Mouse (Mus musculus): ENCODE measurements around the gene Ubox5. TPM values are rescaled to one million over a fixed set of nuclear protein-coding genes. Genes with fewer than 3 reads are reported as not detected.
A peak's percentile ranks its signal among the peaks of the same experiment; 100 is the strongest.

The Ubox5 gene
- polyA plus RNA-seq, 1 experiment from 2014 or later, result 4.5 TPM

GRCm38 (mm10) chr2:130597601-130598010, 32.2 kb downstream of the Ubox5 start:
- H3K9ac ChIP-seq (ENCODE audit: low read depth, low read length), result no peak overlapping the region

DNA sequence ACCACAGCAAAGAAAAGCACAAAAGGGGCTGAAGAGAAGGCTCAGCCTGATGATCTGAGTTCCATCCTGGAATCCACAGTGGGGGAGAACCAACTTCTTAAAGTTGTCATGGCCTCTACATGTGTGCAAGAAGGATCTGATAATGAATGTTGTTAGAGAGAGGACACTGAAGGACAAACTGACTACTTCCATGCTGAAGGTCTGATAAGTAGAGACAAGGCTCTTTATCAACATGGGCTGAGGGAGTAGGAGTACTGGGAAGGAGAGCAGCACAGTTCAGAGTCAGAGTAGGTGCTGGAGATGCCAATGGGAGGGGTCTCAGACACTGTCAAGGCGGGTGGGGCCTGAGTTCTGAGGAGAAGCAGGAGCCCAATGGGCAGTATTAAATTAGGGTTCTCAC, 34.2 kb downstream of the Ubox5 start:
- no peak overlapping the region for H3K4me3 ChIP-seq (ENCODE audit: low read depth, low read length)
- no peak overlapping the region for H3K9ac ChIP-seq (ENCODE audit: low read depth, low read length)
- WGBS, result 93% methylated on average over 1 of the region's 1 CpGs
- TF ChIP-seq CTCF (IDR thresholded peaks at IDR 0.05; ENCODE audit: low read depth), result no peak
- no peak overlapping the region for H3K27ac ChIP-seq (ENCODE audit: low read depth, low read length)
- no peak for ATAC-seq
- H3K27me3 ChIP-seq (replicated peaks; ENCODE audit: control insufficient read depth, insufficient read depth, low read length), result no peaks in the 10 kb centered on the region
- no peaks in the 10 kb centered on the region for H3K4me1 ChIP-seq (replicated peaks; ENCODE audit: control insufficient read depth, insufficient read depth, low read length)
- no peak overlapping the region for H3K4me2 ChIP-seq (replicated peaks; ENCODE audit: low read depth)
- peaks cover 53% of the 10 kb centered on the region for H3K36me3 ChIP-seq (ENCODE audit: control insufficient read depth, insufficient read depth)
- H3K9me3 ChIP-seq (ENCODE audit: control insufficient read depth), result no peaks in the 10 kb centered on the region

More at GRCm38 (mm10) chr2:130597601-130598010, 32.2 kb downstream of the Ubox5 start:
- H3K36me3 ChIP-seq (ENCODE audit: control insufficient read depth, insufficient read depth), result peaks cover 43% of the 10 kb centered on the region; the same call in 1 of the 2 replicates
- no peaks in the 10 kb centered on the region for H3K27me3 ChIP-seq (replicated peaks; ENCODE audit: control insufficient read depth, insufficient read depth, low read length)
- no peaks in the 10 kb centered on the region for H3K9me3 ChIP-seq (ENCODE audit: control insufficient read depth)
- no peak overlapping the region for H3K4me3 ChIP-seq (ENCODE audit: low read depth, low read length)
- H3K27ac ChIP-seq (ENCODE audit: low read depth, low read length), result no peak overlapping the region
- H3K4me2 ChIP-seq (replicated peaks; ENCODE audit: low read depth), result no peak overlapping the region
- ATAC-seq, result no peak
- peak; percentile 76 for TF ChIP-seq CTCF (IDR thresholded peaks at IDR 0.05; ENCODE audit: low read depth)
- no peaks in the 10 kb centered on the region for H3K4me1 ChIP-seq (replicated peaks; ENCODE audit: control insufficient read depth, insufficient read depth, low read length)
- 5% methylated on average over 1 of the region's 1 CpGs for WGBS

DNA sequence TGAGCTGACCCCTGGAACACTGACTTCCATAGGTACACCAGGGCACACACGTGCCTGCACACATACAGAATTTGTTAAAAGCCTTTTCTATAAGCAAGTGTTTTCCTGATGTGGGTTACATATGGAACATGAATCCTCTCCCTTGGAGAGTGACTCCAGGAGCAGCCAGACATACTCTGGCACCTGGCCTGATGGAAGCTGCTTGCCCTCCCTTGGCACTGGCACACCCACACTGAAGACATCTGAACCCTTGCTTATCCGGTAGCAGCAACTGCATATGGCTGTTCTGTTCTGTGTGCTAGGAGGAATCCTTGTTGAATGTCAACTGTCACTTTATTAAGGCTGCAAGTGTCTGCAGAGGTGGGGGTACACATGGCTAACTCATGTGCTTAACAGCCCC, 38.8 kb downstream of the Ubox5 start:
- Histone ChIP-seq H3K9ac (ENCODE audit: low read depth, low read length) (no peak overlapping the region), H3K4me1 (replicated peaks; ENCODE audit: control insufficient read depth, insufficient read depth, low read length) (no peaks in the 10 kb centered on the region), H3K27ac (ENCODE audit: low read depth, low read length) (no peak overlapping the region), H3K27me3 (replicated peaks; ENCODE audit: control insufficient read depth, insufficient read depth, low read length) (no peaks in the 10 kb centered on the region), H3K36me3 (ENCODE audit: control insufficient read depth, insufficient read depth) (peaks cover 22% of the 10 kb centered on the region), H3K9me3 (ENCODE audit: control insufficient read depth) (no peaks in the 10 kb centered on the region), H3K4me2 (replicated peaks; ENCODE audit: low read depth) (no peak overlapping the region), H3K4me3 (ENCODE audit: low read depth, low read length) (no peak overlapping the region)
- no peak for ATAC-seq
- 93% methylated on average over 2 of the region's 2 CpGs for WGBS
- no peak for TF ChIP-seq CTCF (IDR thresholded peaks at IDR 0.05; ENCODE audit: low read depth)

GRCm38 (mm10) chr2:130589761-130590160, 40.1 kb downstream of the Ubox5 start:
- H3K36me3 ChIP-seq (ENCODE audit: control insufficient read depth, insufficient read depth), result peaks cover 21% of the 10 kb centered on the region
- no peak overlapping the region for H3K4me2 ChIP-seq (replicated peaks; ENCODE audit: low read depth)
- H3K4me1 ChIP-seq (replicated peaks; ENCODE audit: control insufficient read depth, insufficient read depth, low read length), result no peaks in the 10 kb centered on the region
- ATAC-seq, result no peak
- no peak overlapping the region for H3K27ac ChIP-seq (ENCODE audit: low read depth, low read length)
- WGBS, result 78% methylated on average over 2 of the region's 2 CpGs
- no peak overlapping the region for H3K9ac ChIP-seq (ENCODE audit: low read depth, low read length)
- no peak for TF ChIP-seq CTCF (IDR thresholded peaks at IDR 0.05; ENCODE audit: low read depth)
- no peaks in the 10 kb centered on the region for H3K9me3 ChIP-seq (ENCODE audit: control insufficient read depth)
- H3K27me3 ChIP-seq (replicated peaks; ENCODE audit: control insufficient read depth, insufficient read depth, low read length), result no peaks in the 10 kb centered on the region
- H3K4me3 ChIP-seq (ENCODE audit: low read depth, low read length), result no peak overlapping the region

DNA sequence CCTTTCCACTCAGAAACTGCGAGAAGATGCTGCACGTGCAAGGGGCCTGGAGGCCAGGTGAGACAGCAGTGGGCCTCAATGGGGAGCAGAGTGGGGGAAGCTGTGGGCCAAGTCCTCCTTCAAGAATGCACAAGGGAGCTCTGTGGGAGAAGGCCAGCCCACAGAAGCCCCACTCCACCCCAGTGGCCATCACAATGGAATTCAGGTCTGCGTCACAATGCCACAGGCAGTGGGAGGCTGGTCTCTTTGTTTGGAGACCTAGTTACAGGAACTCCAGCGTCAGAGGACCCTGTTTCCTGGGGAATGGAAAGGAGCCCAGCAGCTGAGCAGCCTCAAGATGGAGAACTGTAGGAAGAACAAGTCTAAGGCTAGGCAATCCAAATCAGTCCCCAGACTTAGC, 40.7 kb downstream of the Ubox5 start:
- no peak overlapping the region for H3K4me2 ChIP-seq (replicated peaks; ENCODE audit: low read depth)
- H3K4me1 ChIP-seq (replicated peaks; ENCODE audit: control insufficient read depth, insufficient read depth, low read length), result no peaks in the 10 kb centered on the region
- 67% methylated on average over 4 of the region's 4 CpGs for WGBS
- H3K27me3 ChIP-seq (replicated peaks; ENCODE audit: control insufficient read depth, insufficient read depth, low read length), result no peaks in the 10 kb centered on the region
- H3K9ac ChIP-seq (ENCODE audit: low read depth, low read length), result no peak overlapping the region
- no peaks in the 10 kb centered on the region for H3K9me3 ChIP-seq (ENCODE audit: control insufficient read depth)
- no peak overlapping the region for H3K4me3 ChIP-seq (ENCODE audit: low read depth, low read length)
- no peak for ATAC-seq
- no peak for TF ChIP-seq CTCF (IDR thresholded peaks at IDR 0.05; ENCODE audit: low read depth)
- peaks cover 21% of the 10 kb centered on the region for H3K36me3 ChIP-seq (ENCODE audit: control insufficient read depth, insufficient read depth)
- H3K27ac ChIP-seq (ENCODE audit: low read depth, low read length), result no peak overlapping the region

DNA sequence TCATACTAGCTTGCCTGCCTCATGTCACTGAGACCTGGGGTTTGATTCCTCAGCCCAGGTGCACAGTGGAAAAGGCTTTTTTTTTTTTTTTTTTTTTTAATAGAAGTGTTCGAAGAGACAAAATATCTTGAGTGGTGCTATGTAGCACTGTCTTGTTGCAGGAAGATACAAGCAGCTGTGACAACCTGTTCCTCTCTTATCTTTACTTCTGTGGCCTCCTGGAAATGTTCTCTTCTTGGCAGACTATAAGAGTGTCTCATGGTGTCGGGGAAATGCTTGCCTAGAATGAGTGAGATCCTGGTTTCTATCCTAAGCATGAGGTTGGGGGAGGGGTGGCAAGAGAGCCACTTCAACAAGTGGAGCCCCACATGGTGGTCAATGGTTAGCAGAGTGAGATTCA, 41.5 kb downstream of the Ubox5 start:
- ATAC-seq, result no peak

DNA sequence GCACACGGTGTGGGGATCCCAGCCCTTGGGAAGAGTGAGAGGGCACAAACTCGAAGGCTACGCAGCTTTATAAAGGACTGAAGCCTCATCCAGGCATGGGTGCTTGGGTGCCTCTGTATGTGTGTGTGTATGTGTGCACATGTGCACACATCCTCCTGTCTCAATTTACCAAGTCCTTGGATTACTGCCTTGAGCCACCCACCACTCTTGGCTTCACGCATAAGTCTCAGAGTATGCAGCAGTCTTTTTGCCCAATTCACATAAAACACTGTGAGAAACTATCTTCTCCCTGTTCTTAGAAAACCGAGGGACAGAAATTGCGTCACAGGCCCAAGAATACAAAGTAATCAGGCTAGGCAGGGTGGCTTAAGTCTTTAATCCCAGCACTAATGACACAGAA, 43.8 kb downstream of the Ubox5 start:
- TF ChIP-seq CTCF (IDR thresholded peaks at IDR 0.05; ENCODE audit: low read depth), result no peak
- Histone ChIP-seq H3K4me3 (ENCODE audit: low read depth, low read length) (no peak overlapping the region), H3K27me3 (replicated peaks; ENCODE audit: control insufficient read depth, insufficient read depth, low read length) (peaks cover 21% of the 10 kb centered on the region), H3K9me3 (ENCODE audit: control insufficient read depth) (no peaks in the 10 kb centered on the region), H3K9ac (ENCODE audit: low read depth, low read length) (no peak overlapping the region), H3K4me1 (replicated peaks; ENCODE audit: control insufficient read depth, insufficient read depth, low read length) (no peaks in the 10 kb centered on the region), H3K36me3 (ENCODE audit: control insufficient read depth, insufficient read depth) (peaks cover 9% of the 10 kb centered on the region), H3K27ac (ENCODE audit: low read depth, low read length) (no peak overlapping the region), H3K4me2 (replicated peaks; ENCODE audit: low read depth) (no peak overlapping the region)
- 82% methylated on average over 6 of the region's 6 CpGs for WGBS
- ATAC-seq, result no peak

More for the DNA sequence above, 41.5 kb downstream of the Ubox5 start:
- Histone ChIP-seq H3K4me3 (ENCODE audit: low read depth, low read length) (no peak overlapping the region), H3K9ac (ENCODE audit: low read depth, low read length) (no peak overlapping the region), H3K27me3 (replicated peaks; ENCODE audit: control insufficient read depth, insufficient read depth, low read length) (no peaks in the 10 kb centered on the region), H3K4me1 (replicated peaks; ENCODE audit: control insufficient read depth, insufficient read depth, low read length) (no peaks in the 10 kb centered on the region), H3K4me2 (replicated peaks; ENCODE audit: low read depth) (no peak overlapping the region), H3K36me3 (ENCODE audit: control insufficient read depth, insufficient read depth) (peaks cover 21% of the 10 kb centered on the region), H3K27ac (ENCODE audit: low read depth, low read length) (no peak overlapping the region), H3K9me3 (ENCODE audit: control insufficient read depth) (no peaks in the 10 kb centered on the region)
- WGBS, result 80% methylated on average over 2 of the region's 2 CpGs
- no peak for TF ChIP-seq CTCF (IDR thresholded peaks at IDR 0.05; ENCODE audit: low read depth)

Measured in intestine, postnatal 0 days (tissue).